Mouse (Mus musculus): ENCODE data around the gene Metap1. TPM values are rescaled to one million over a fixed set of nuclear protein-coding genes. Genes with fewer than 3 reads are reported as not detected.

The Metap1 gene
- total and polyA plus RNA-seq, 3 experiments: 57.4 to 96.3 (median 71.0) TPM

GRCm38 (mm10) chr3:138514749-138515148, 25.4 kb upstream of the Metap1 start:
- no peak for DNase-seq (ENCODE audit: low read depth, low spot score)
- Histone ChIP-seq H3K4me1 (ENCODE audit: control insufficient read depth in 1 of 2, insufficient read depth in 2 of 2, low read length in 2 of 2) (peaks cover 0 to 10% of the 10 kb centered on the region in 2 experiments; a peak in 2 of 4 replicates), H3K9me3 (replicated peaks; ENCODE audit: insufficient read depth, low read length) (no peaks in the 10 kb centered on the region), H3K9ac (ENCODE audit: control insufficient read depth, low read depth, low read length, poor library complexity, severe bottlenecking) (no peak overlapping the region), H3K79me2 (ENCODE audit: control insufficient read depth, insufficient read depth, low read length, poor library complexity) (no peaks in the 10 kb centered on the region), H3K4me3 (ENCODE audit: control insufficient read depth in 1 of 2, insufficient read depth in 1 of 2, low read depth in 2 of 2, low read length in 2 of 2) (no peak overlapping the region), H3K27me3 (ENCODE audit: control insufficient read depth in 1 of 2, insufficient read depth in 2 of 2, low read length in 2 of 2) (no peaks in the 10 kb centered on the region), H3K36me3 (ENCODE audit: control insufficient read depth in 1 of 2, insufficient read depth in 2 of 2, low read length in 2 of 2) (peaks cover 0 to 11% of the 10 kb centered on the region in 2 experiments; a peak in 2 of 4 replicates), H3K27ac (ENCODE audit: control insufficient read depth, low read depth, low read length) (no peak overlapping the region)
- no peak for TF ChIP-seq CHD1 (IDR thresholded peaks at IDR 0.05; ENCODE audit: low read depth, low read length)
- TF ChIP-seq BHLHE40 (IDR thresholded peaks at IDR 0.05; ENCODE audit: borderline replicate concordance, low read depth, low read length): no peak
- TF ChIP-seq SIN3A (IDR thresholded peaks at IDR 0.05; ENCODE audit: low read length): no peak
- no peak for TF ChIP-seq CTCF (IDR thresholded peaks at IDR 0.05 in 2 of 3, conservative IDR thresholded peaks at IDR 0.05 in 1 of 3; ENCODE audit: control insufficient read depth in 1 of 3, insufficient read depth in 1 of 3, low read depth in 2 of 3, low read length in 3 of 3, poor library complexity in 1 of 3, severe bottlenecking in 1 of 3)
- TF ChIP-seq POLR2A (IDR thresholded peaks at IDR 0.05; ENCODE audit: control insufficient read depth in 1 of 2, insufficient read depth in 1 of 2, low read depth in 1 of 2, low read length in 2 of 2, poor library complexity in 1 of 2): no peak
- TF ChIP-seq NRF1 (IDR thresholded peaks at IDR 0.05; ENCODE audit: insufficient read depth, low read depth, low read length, poor library complexity, severe bottlenecking): no peak
- TF ChIP-seq CHD2 (IDR thresholded peaks at IDR 0.05; ENCODE audit: low read length): no peak
- TF ChIP-seq POLR2AphosphoS5 (IDR thresholded peaks at IDR 0.05; ENCODE audit: borderline replicate concordance, low read depth, low read length): no peak
- TF ChIP-seq KAT2A (conservative IDR thresholded peaks at IDR 0.05; ENCODE audit: low read depth, low read length): no peak
- TF ChIP-seq MAX (IDR thresholded peaks at IDR 0.05; ENCODE audit: low read length): no peak
- no peak for TF ChIP-seq ZNF384 (IDR thresholded peaks at IDR 0.05; ENCODE audit: low read depth, low read length)
- no peak for TF ChIP-seq TAL1 (IDR thresholded peaks at IDR 0.05; ENCODE audit: low read length)
- no peak for TF ChIP-seq ZC3H11A (IDR thresholded peaks at IDR 0.05; ENCODE audit: low read depth, low read length)
- no peak for TF ChIP-seq ELF1 (IDR thresholded peaks at IDR 0.05; ENCODE audit: low read depth, low read length)
- no peak for TF ChIP-seq E2F4 (IDR thresholded peaks at IDR 0.05; ENCODE audit: borderline replicate concordance, low read depth, low read length)
- TF ChIP-seq RCOR1 (IDR thresholded peaks at IDR 0.05; ENCODE audit: low read depth, low read length): no peak
- no peak for TF ChIP-seq ZMIZ1 (IDR thresholded peaks at IDR 0.05; ENCODE audit: low read depth, low read length)

- Histone ChIP-seq H3K27ac (ENCODE audit: control insufficient read depth, low read depth, low read length) (no peak overlapping the region), H3K9ac (ENCODE audit: control insufficient read depth, low read depth, low read length, poor library complexity, severe bottlenecking) (no peak overlapping the region), H3K4me3 (ENCODE audit: control insufficient read depth in 1 of 2, insufficient read depth in 1 of 2, low read depth in 2 of 2, low read length in 2 of 2) (no peak overlapping the region), H3K9me3 (replicated peaks; ENCODE audit: insufficient read depth, low read length) (no peaks in the 10 kb centered on the region), H3K4me1 (ENCODE audit: control insufficient read depth in 1 of 2, insufficient read depth in 2 of 2, low read length in 2 of 2) (peaks cover 0 to 5% of the 10 kb centered on the region in 2 experiments; a peak in 2 of 4 replicates), H3K27me3 (ENCODE audit: control insufficient read depth in 1 of 2, insufficient read depth in 2 of 2, low read length in 2 of 2) (no peaks in the 10 kb centered on the region), H3K79me2 (ENCODE audit: control insufficient read depth, insufficient read depth, low read length, poor library complexity) (no peaks in the 10 kb centered on the region), H3K36me3 (ENCODE audit: control insufficient read depth in 1 of 2, insufficient read depth in 2 of 2, low read length in 2 of 2) (peaks cover 0 to 5% of the 10 kb centered on the region in 2 experiments; a peak in 1 of 4 replicates)
- TF ChIP-seq GATA1 (IDR thresholded peaks at IDR 0.05; ENCODE audit: low read depth, low read length) (no peak), RAD21 (IDR thresholded peaks at IDR 0.05; ENCODE audit: low read depth, low read length) (no peak)
- no peak for DNase-seq (ENCODE audit: low read depth, low spot score)
Measured at GRCm38 (mm10) chr3:138513243-138513642, 23.9 kb upstream of the Metap1 start.

Measured in MEL (cell line).